Mouse (Mus musculus): Measurements from ENCODE around the gene Mrpl20. TPM values are rescaled to one million over a fixed set of nuclear protein-coding genes. Genes with fewer than 3 reads are reported as not detected.
A peak's percentile ranks its signal among the peaks of the same experiment; 100 is the strongest.

The Mrpl20 gene
- polyA plus RNA-seq, 1 experiment, result 74.6 TPM

GRCm38 (mm10) chr4:155821025-155821424 lies 18.3 kb downstream of the Mrpl20 start:
- WGBS, result 89% methylated on average over 7 of the region's 7 CpGs
- Histone ChIP-seq H3K4me3 (ENCODE audit: control insufficient read depth, insufficient read depth, low read length) (no peak overlapping the region), H3K4me1 (replicated peaks; ENCODE audit: control insufficient read depth, insufficient read depth, low read length) (no peaks in the 10 kb centered on the region), H3K27ac (ENCODE audit: control insufficient read depth, insufficient read depth, low read length) (no peak overlapping the region), H3K27me3 (ENCODE audit: control insufficient read depth, insufficient read depth, low read length) (no peaks in the 10 kb centered on the region), H3K36me3 (ENCODE audit: control insufficient read depth, insufficient read depth, low read length) (peaks cover 93% of the 10 kb centered on the region)
- no peak for TF ChIP-seq POLR2A (IDR thresholded peaks at IDR 0.05; ENCODE audit: control insufficient read depth, extremely low read depth, insufficient read depth, low read length, poor library complexity)
- TF ChIP-seq CTCF (IDR thresholded peaks at IDR 0.05; ENCODE audit: borderline replicate concordance, control insufficient read depth, extremely low read depth, insufficient read depth, low read length, poor library complexity), result no peak
- DNase-seq, result no peak

- no peaks in the 10 kb centered on the region for H3K27me3 ChIP-seq (ENCODE audit: control insufficient read depth, insufficient read depth, low read length)
- H3K27ac ChIP-seq (ENCODE audit: control insufficient read depth, insufficient read depth, low read length), result no peak overlapping the region
- TF ChIP-seq POLR2A (IDR thresholded peaks at IDR 0.05; ENCODE audit: control insufficient read depth, extremely low read depth, insufficient read depth, low read length, poor library complexity) (no peak), CTCF (IDR thresholded peaks at IDR 0.05; ENCODE audit: borderline replicate concordance, control insufficient read depth, extremely low read depth, insufficient read depth, low read length, poor library complexity) (no peak)
- no peak for DNase-seq
- peaks cover 74% of the 10 kb centered on the region for H3K36me3 ChIP-seq (ENCODE audit: control insufficient read depth, insufficient read depth, low read length)
- no peak overlapping the region for H3K4me3 ChIP-seq (ENCODE audit: control insufficient read depth, insufficient read depth, low read length)
- WGBS, result 98% methylated on average over 16 of the region's 16 CpGs
- no peaks in the 10 kb centered on the region for H3K4me1 ChIP-seq (replicated peaks; ENCODE audit: control insufficient read depth, insufficient read depth, low read length)
Observed at GRCm38 (mm10) chr4:155823443-155823842, 20.8 kb downstream of the Mrpl20 start.

GRCm38 (mm10) chr4:155829866-155830265 lies 27.2 kb downstream of the Mrpl20 start:
- no peak overlapping the region for H3K27ac ChIP-seq (ENCODE audit: control insufficient read depth, insufficient read depth, low read length)
- H3K36me3 ChIP-seq (ENCODE audit: control insufficient read depth, insufficient read depth, low read length), result peaks cover 15% of the 10 kb centered on the region
- peaks cover 17% of the 10 kb centered on the region for H3K4me1 ChIP-seq (replicated peaks; ENCODE audit: control insufficient read depth, insufficient read depth, low read length)
- no peaks in the 10 kb centered on the region for H3K27me3 ChIP-seq (ENCODE audit: control insufficient read depth, insufficient read depth, low read length)
- no peak overlapping the region for H3K4me3 ChIP-seq (ENCODE audit: control insufficient read depth, insufficient read depth, low read length)
- no peak for TF ChIP-seq POLR2A (IDR thresholded peaks at IDR 0.05; ENCODE audit: control insufficient read depth, extremely low read depth, insufficient read depth, low read length, poor library complexity)
- TF ChIP-seq CTCF (IDR thresholded peaks at IDR 0.05; ENCODE audit: borderline replicate concordance, control insufficient read depth, extremely low read depth, insufficient read depth, low read length, poor library complexity), result no peak
- no peak for DNase-seq
- 94% methylated on average over 4 of the region's 4 CpGs for WGBS

GRCm38 (mm10) chr4:155830596-155830995 lies 27.9 kb downstream of the Mrpl20 start:
- H3K27ac ChIP-seq (ENCODE audit: control insufficient read depth, insufficient read depth, low read length), result no peak overlapping the region
- H3K36me3 ChIP-seq (ENCODE audit: control insufficient read depth, insufficient read depth, low read length), result peaks cover 8% of the 10 kb centered on the region; the same call in 1 of the 2 replicates
- DNase-seq, result no peak
- TF ChIP-seq CTCF (IDR thresholded peaks at IDR 0.05; ENCODE audit: borderline replicate concordance, control insufficient read depth, extremely low read depth, insufficient read depth, low read length, poor library complexity) (no peak), POLR2A (IDR thresholded peaks at IDR 0.05; ENCODE audit: control insufficient read depth, extremely low read depth, insufficient read depth, low read length, poor library complexity) (no peak)
- WGBS, result 50% methylated on average over 8 of the region's 8 CpGs
- H3K4me3 ChIP-seq (ENCODE audit: control insufficient read depth, insufficient read depth, low read length), result no peak overlapping the region
- peaks cover 17% of the 10 kb centered on the region for H3K4me1 ChIP-seq (replicated peaks; ENCODE audit: control insufficient read depth, insufficient read depth, low read length)
- no peaks in the 10 kb centered on the region for H3K27me3 ChIP-seq (ENCODE audit: control insufficient read depth, insufficient read depth, low read length)

- DNase-seq, result peak; percentile 95
- Histone ChIP-seq H3K36me3 (ENCODE audit: control insufficient read depth, insufficient read depth, low read length) (0 out of 2 replicates have a peak, but pooled peaks cover 7% of the 10 kb centered on the region), H3K27ac (ENCODE audit: control insufficient read depth, insufficient read depth, low read length) (peak within 1 kb of the TSS; percentile 75), H3K27me3 (ENCODE audit: control insufficient read depth, insufficient read depth, low read length) (no peaks in the 10 kb centered on the region), H3K4me1 (replicated peaks; ENCODE audit: control insufficient read depth, insufficient read depth, low read length) (peaks cover 17% of the 10 kb centered on the region), H3K4me3 (ENCODE audit: control insufficient read depth, insufficient read depth, low read length) (peak within 1 kb of the TSS; percentile 71)
- TF ChIP-seq CTCF (IDR thresholded peaks at IDR 0.05; ENCODE audit: borderline replicate concordance, control insufficient read depth, extremely low read depth, insufficient read depth, low read length, poor library complexity), result peak; percentile 92
- TF ChIP-seq POLR2A (IDR thresholded peaks at IDR 0.05; ENCODE audit: control insufficient read depth, extremely low read depth, insufficient read depth, low read length, poor library complexity), result peak; percentile 71; the same call in 1 of the 2 replicates
- under 1% methylated on average over 49 of the region's 49 CpGs for WGBS
Observed at GRCm38 (mm10) chr4:155831205-155831766, 28.6 kb downstream of the Mrpl20 start, which contains the start of gene Aurkaip1. Gene Aurkaip1, plus strand, starts transcription at chr4:155831272.

GRCm38 (mm10) chr4:155831831-155832230 lies 29.2 kb downstream of the Mrpl20 start:
- TF ChIP-seq POLR2A (IDR thresholded peaks at IDR 0.05; ENCODE audit: control insufficient read depth, extremely low read depth, insufficient read depth, low read length, poor library complexity) (no peak; the same call in 1 of the 2 replicates), CTCF (IDR thresholded peaks at IDR 0.05; ENCODE audit: borderline replicate concordance, control insufficient read depth, extremely low read depth, insufficient read depth, low read length, poor library complexity) (no peak)

More at GRCm38 (mm10) chr4:155831831-155832230, 29.2 kb downstream of the Mrpl20 start:
- 2% methylated on average over 25 of the region's 25 CpGs for WGBS
- Histone ChIP-seq H3K27ac (ENCODE audit: control insufficient read depth, insufficient read depth, low read length) (peak overlapping the region; percentile 38), H3K4me1 (replicated peaks; ENCODE audit: control insufficient read depth, insufficient read depth, low read length) (peaks cover 17% of the 10 kb centered on the region), H3K27me3 (ENCODE audit: control insufficient read depth, insufficient read depth, low read length) (no peaks in the 10 kb centered on the region), H3K36me3 (ENCODE audit: control insufficient read depth, insufficient read depth, low read length) (0 out of 2 replicates have a peak, but pooled peaks cover 4% of the 10 kb centered on the region), H3K4me3 (ENCODE audit: control insufficient read depth, insufficient read depth, low read length) (peak overlapping the region; percentile 71)
- no peak for DNase-seq

Measured in thymus, adult 2 months (tissue).